Mouse (Mus musculus): ENCODE data around the gene Gadd45b. TPM values are rescaled to one million over a fixed set of nuclear protein-coding genes. Genes with fewer than 3 reads are reported as not detected.
A peak's percentile ranks its signal among the peaks of the same experiment; 100 is the strongest.

Gene Gadd45b
- polyA plus RNA-seq, 1 experiment from 2014 or later = 5.9 TPM

- Histone ChIP-seq H3K4me2 (replicated peaks) (peak overlapping the region; percentile 99), H3K36me3 (no peaks in the 10 kb centered on the region), H3K9me3 (no peaks in the 10 kb centered on the region), H3K4me3 (peak overlapping the region; percentile 24), H3K9ac (replicated peaks) (no peak overlapping the region; the same call in 1 of the 2 replicates), H3K4me1 (peaks cover 69% of the 10 kb centered on the region), H3K27ac (replicated peaks) (no peak overlapping the region), H3K27me3 (peaks cover 52% of the 10 kb centered on the region)
- ATAC-seq (replicated peaks) = no peak
- under 1% methylated on average over 20 of the region's 20 CpGs for WGBS
Observed at GRCm38 (mm10) chr10:80932206-80932605, 2.3 kb downstream of the Gadd45b start.

DNA sequence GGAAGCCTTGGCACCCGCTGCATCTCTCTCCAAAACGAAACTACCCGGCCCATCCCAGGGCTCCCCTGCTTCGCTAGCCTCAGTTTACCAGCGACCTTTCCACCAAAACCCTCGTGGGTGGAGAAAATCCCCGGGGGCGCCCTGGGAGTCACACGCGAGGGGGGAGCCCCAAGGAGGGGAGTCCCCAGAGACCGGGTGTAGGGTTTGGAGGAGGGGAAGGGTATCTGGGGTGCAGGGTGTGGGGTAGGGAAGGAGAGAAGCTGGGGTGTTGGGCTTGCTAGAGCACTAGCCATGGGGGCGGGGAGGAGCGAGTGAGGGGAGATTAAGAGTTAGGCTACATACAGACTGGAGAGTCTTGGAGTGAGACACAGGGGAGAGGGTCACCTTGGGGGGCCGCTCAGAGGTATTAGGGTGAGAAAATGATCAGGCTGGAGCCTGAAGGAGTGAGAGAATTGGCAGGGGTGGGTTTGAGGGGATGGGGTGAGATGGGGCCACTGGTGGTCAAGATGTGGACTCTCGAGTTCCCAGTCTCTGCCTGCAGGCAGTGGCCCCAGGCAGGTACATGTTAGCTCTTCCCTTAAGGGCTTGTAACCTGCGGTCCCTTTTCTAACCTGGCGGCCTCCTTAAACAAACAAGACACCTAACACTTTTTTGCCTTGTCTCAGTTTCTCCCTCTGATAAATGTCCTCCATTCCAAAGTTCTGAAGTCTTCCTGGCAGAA lies 3.0 kb downstream of the Gadd45b start:
- peaks cover 76% of the 10 kb centered on the region for H3K4me1 ChIP-seq
- peak overlapping the region; percentile 99 for H3K4me2 ChIP-seq (replicated peaks)
- no peaks in the 10 kb centered on the region for H3K9me3 ChIP-seq
- H3K36me3 ChIP-seq = no peaks in the 10 kb centered on the region
- ATAC-seq (replicated peaks) = no peak
- H3K9ac ChIP-seq (replicated peaks) = no peak overlapping the region
- peaks cover 52% of the 10 kb centered on the region for H3K27me3 ChIP-seq
- H3K27ac ChIP-seq (replicated peaks) = no peak overlapping the region
- 3% methylated on average over 17 of the region's 17 CpGs for WGBS
- peak overlapping the region; percentile 28 for H3K4me3 ChIP-seq

GRCm38 (mm10) chr10:80933421-80933979 lies 3.6 kb downstream of the Gadd45b start:
- Histone ChIP-seq H3K27ac (replicated peaks) (no peak overlapping the region), H3K9ac (replicated peaks) (no peak overlapping the region), H3K36me3 (no peaks in the 10 kb centered on the region), H3K4me1 (peaks cover 81% of the 10 kb centered on the region), H3K27me3 (peaks cover 52% of the 10 kb centered on the region), H3K4me3 (peak overlapping the region; percentile 28), H3K4me2 (replicated peaks) (peak overlapping the region; percentile 41), H3K9me3 (no peaks in the 10 kb centered on the region)
- no peak for ATAC-seq (replicated peaks)
- WGBS = 3% methylated on average over 21 of the region's 21 CpGs

DNA sequence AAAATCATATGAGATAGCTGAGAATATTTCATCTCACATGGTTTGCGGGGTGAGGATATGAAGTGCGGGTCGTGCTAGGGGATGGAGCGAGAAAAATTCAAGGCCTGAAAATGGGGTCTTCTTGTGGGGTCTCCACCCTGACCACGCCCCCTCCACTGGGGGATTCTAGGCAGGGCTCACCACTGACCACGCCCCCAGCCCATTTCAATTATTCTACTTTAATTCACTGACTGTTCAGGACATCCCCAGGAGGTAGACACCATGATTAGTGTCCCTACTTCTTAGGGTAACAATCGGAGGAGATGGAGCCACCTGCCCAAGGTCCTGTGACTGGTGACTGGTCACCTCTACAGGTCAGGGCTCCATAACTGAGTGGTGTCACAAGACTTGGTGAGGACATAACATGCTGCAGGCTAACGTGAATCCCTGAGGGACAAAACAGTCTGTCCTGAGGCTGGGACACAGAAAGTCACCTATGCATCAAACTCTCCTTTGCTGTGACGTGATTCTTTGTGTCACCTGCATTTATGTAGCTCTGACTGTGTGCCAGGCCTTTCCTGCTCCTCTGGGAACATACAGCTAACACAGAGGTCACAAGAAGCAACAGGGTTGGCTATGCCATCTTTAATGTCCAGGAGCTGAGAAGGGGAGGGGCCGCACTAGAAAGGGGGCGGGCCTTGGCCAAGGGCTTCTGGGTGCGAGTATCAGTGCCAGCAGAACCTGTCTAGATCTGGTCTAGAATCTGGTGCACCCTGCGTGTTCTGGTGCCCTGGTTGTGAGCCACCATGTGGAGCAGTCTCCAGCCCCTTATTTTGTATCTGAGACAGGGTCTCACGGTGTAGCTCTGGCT lies 4.5 kb downstream of the Gadd45b start:
- no peaks in the 10 kb centered on the region for H3K36me3 ChIP-seq
- no peak overlapping the region for H3K9ac ChIP-seq (replicated peaks)
- H3K27me3 ChIP-seq = peaks cover 52% of the 10 kb centered on the region
- H3K27ac ChIP-seq (replicated peaks) = no peak overlapping the region
- H3K4me3 ChIP-seq = no peak overlapping the region
- no peak for ATAC-seq (replicated peaks)
- 31% methylated on average over 14 of the region's 14 CpGs for WGBS
- no peaks in the 10 kb centered on the region for H3K9me3 ChIP-seq
- H3K4me1 ChIP-seq = peaks cover 78% of the 10 kb centered on the region
- no peak overlapping the region for H3K4me2 ChIP-seq (replicated peaks)

- Histone ChIP-seq H3K4me2 (replicated peaks) (no peak overlapping the region; the same call in 1 of the 2 replicates), H3K27me3 (peaks cover 50% of the 10 kb centered on the region), H3K4me1 (peaks cover 81% of the 10 kb centered on the region), H3K36me3 (no peaks in the 10 kb centered on the region), H3K9ac (replicated peaks) (no peak overlapping the region), H3K4me3 (no peak overlapping the region), H3K27ac (replicated peaks) (no peak overlapping the region), H3K9me3 (no peaks in the 10 kb centered on the region)
- ATAC-seq (replicated peaks) = no peak
- 14% methylated on average over 3 of the region's 3 CpGs for WGBS
Observed at GRCm38 (mm10) chr10:80935241-80935640, 5.4 kb downstream of the Gadd45b start.

DNA sequence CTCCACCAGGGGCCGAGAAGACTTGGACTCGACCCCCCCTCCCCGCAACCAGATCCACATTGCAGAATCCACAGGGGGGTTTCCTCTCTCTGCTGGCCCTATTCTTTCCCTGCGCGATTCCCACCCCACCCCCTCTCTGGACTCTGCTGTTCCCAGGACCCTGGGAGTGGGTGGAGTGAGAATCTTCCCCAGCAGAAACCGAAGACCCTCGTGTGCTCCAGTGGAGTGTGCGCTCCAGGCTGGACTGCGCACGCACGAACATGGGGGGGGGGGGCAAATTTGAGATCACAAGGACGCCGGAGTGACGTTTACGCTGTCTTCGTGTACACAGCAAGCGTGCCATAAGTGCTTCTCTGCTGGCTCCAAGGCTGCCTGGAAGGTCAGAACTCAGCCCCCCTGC lies 5.8 kb downstream of the Gadd45b start:
- H3K4me2 ChIP-seq (replicated peaks) = peak overlapping the region; percentile 51
- H3K27me3 ChIP-seq = peaks cover 47% of the 10 kb centered on the region
- peaks cover 81% of the 10 kb centered on the region for H3K4me1 ChIP-seq
- ATAC-seq (replicated peaks) = no peak
- no peak overlapping the region for H3K27ac ChIP-seq (replicated peaks)
- H3K36me3 ChIP-seq = no peaks in the 10 kb centered on the region
- H3K9me3 ChIP-seq = no peaks in the 10 kb centered on the region
- 2% methylated on average over 17 of the region's 17 CpGs for WGBS
- 0 out of 2 replicates have a peak overlapping the region, but pooled peaks have one; percentile 13 for H3K9ac ChIP-seq (replicated peaks)
- H3K4me3 ChIP-seq = 0 out of 2 replicates have a peak overlapping the region, but pooled peaks have one; percentile 28

GRCm38 (mm10) chr10:80936135-80936809 lies 6.4 kb downstream of the Gadd45b start:
- WGBS = 1% methylated on average over 37 of the region's 37 CpGs

GRCm38 (mm10) chr10:80936810-80937164 lies 6.9 kb downstream of the Gadd45b start:
- ATAC-seq (replicated peaks) = no peak
- H3K9ac ChIP-seq (replicated peaks) = no peak overlapping the region
- H3K27ac ChIP-seq (replicated peaks) = no peak overlapping the region
- peaks cover 36% of the 10 kb centered on the region for H3K27me3 ChIP-seq
- 9% methylated on average over 6 of the region's 6 CpGs for WGBS
- peak overlapping the region; percentile 28; the same call in 1 of the 2 replicates for H3K4me3 ChIP-seq
- H3K9me3 ChIP-seq = no peaks in the 10 kb centered on the region
- H3K36me3 ChIP-seq = no peaks in the 10 kb centered on the region
- H3K4me1 ChIP-seq = peaks cover 71% of the 10 kb centered on the region
- peak overlapping the region; percentile 51 for H3K4me2 ChIP-seq (replicated peaks)

More at GRCm38 (mm10) chr10:80936135-80936809, 6.4 kb downstream of the Gadd45b start:
- no peaks in the 10 kb centered on the region for H3K9me3 ChIP-seq
- peak overlapping the region; percentile 24 for H3K9ac ChIP-seq (replicated peaks)
- peak; percentile 20 for ATAC-seq (replicated peaks)
- no peaks in the 10 kb centered on the region for H3K36me3 ChIP-seq
- peak overlapping the region; percentile 51 for H3K4me2 ChIP-seq (replicated peaks)
- H3K27me3 ChIP-seq = peaks cover 41% of the 10 kb centered on the region
- peaks cover 76% of the 10 kb centered on the region for H3K4me1 ChIP-seq
- H3K4me3 ChIP-seq = peak overlapping the region; percentile 28
- H3K27ac ChIP-seq (replicated peaks) = no peak overlapping the region; the same call in 1 of the 2 replicates

- Histone ChIP-seq H3K9me3 (no peaks in the 10 kb centered on the region), H3K27ac (replicated peaks) (0 out of 2 replicates have a peak overlapping the region, but pooled peaks have one; percentile 8), H3K9ac (replicated peaks) (no peak overlapping the region), H3K4me2 (replicated peaks) (no peak overlapping the region), H3K4me1 (peaks cover 63% of the 10 kb centered on the region), H3K4me3 (no peak overlapping the region), H3K27me3 (peaks cover 27% of the 10 kb centered on the region), H3K36me3 (no peaks in the 10 kb centered on the region)
- ATAC-seq (replicated peaks) = no peak
- WGBS = 16% methylated on average over 8 of the region's 8 CpGs
Observed at GRCm38 (mm10) chr10:80937646-80938045, 7.8 kb downstream of the Gadd45b start.

GRCm38 (mm10) chr10:80938831-80939550 lies 9.1 kb downstream of the Gadd45b start:
- ATAC-seq (replicated peaks) = peak; percentile 44
- Histone ChIP-seq H3K9ac (replicated peaks) (peak overlapping the region; percentile 54), H3K36me3 (no peaks in the 10 kb centered on the region), H3K27me3 (peaks cover 14% of the 10 kb centered on the region), H3K4me1 (peaks cover 50% of the 10 kb centered on the region), H3K4me2 (replicated peaks) (peak overlapping the region; percentile 76), H3K27ac (replicated peaks) (peak overlapping the region; percentile 68; the same call in 1 of the 2 replicates), H3K4me3 (peak overlapping the region; percentile 44), H3K9me3 (no peaks in the 10 kb centered on the region)
- 12% methylated on average over 15 of the region's 15 CpGs for WGBS

DNA sequence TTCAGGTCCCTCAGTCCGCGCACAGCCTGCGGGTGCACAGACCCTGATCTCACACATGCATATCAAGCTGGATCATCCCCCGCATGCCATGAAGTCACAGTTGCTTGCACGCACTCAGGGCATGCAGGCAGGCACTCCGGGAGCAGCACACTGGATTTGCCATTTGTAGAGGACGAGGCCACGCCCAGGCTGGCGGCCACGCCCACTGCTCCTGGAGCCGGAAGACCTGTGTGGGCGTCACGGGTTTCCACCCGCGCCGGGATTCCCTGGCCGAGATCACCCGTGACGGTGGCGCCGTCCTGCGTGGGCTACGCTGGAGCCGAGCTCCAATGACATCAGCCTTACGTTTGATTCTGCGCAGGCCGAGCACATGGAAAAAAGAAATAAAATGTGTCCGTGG lies 9.8 kb downstream of the Gadd45b start:
- WGBS = 3% methylated on average over 28 of the region's 28 CpGs
- H3K4me2 ChIP-seq (replicated peaks) = peak overlapping the region; percentile 76
- peak overlapping the region; percentile 44 for H3K4me3 ChIP-seq
- H3K9ac ChIP-seq (replicated peaks) = peak overlapping the region; percentile 54
- peak; percentile 65 for ATAC-seq (replicated peaks)
- H3K27ac ChIP-seq (replicated peaks) = peak overlapping the region; percentile 68
- H3K9me3 ChIP-seq = no peaks in the 10 kb centered on the region
- H3K4me1 ChIP-seq = peaks cover 50% of the 10 kb centered on the region
- H3K27me3 ChIP-seq = peaks cover 7% of the 10 kb centered on the region
- no peaks in the 10 kb centered on the region for H3K36me3 ChIP-seq

All from forebrain, embryonic 15.5 days (tissue).